Mouse (Mus musculus) midbrain, embryonic 12.5 days (tissue): Measurements from ENCODE around the gene Ovca2. TPM values are rescaled to one million over a fixed set of nuclear protein-coding genes. Genes with fewer than 3 reads are reported as not detected.

ENCODE experiments used
- ATAC-seq: fragments of 200-750 bp; cut with Nextera tagmentation; 2 replicates; pipeline ENCODE4 v1.8.0; 2017; ENCODE audit warnings: low read depth, moderate TSS enrichment, moderate library complexity; ENCODE audit not compliant: low FRiP score
- H3K27ac ChIP-seq: fragments of 300-500 bp; sonication (generic); replicated peaks from 2 replicates; pipeline ENCODE4 v1.5.1; 2016; ENCODE audit warnings: mild to moderate bottlenecking
- H3K27me3 ChIP-seq: fragments of 300-500 bp; sonication (generic); 2 replicates; pipeline ENCODE4 v1.6.1; 2016; ENCODE audit warnings: mild to moderate bottlenecking
- H3K36me3 ChIP-seq: fragments of 300-500 bp; sonication (generic); 2 replicates; pipeline ENCODE4 v1.6.1; 2016
- H3K4me1 ChIP-seq: fragments of 300-500 bp; sonication (generic); 2 replicates; pipeline ENCODE4 v1.6.1; 2016
- H3K4me2 ChIP-seq: fragments of 300-500 bp; sonication (generic); replicated peaks from 2 replicates; pipeline ENCODE4 v1.6.1; 2016; ENCODE audit warnings: mild to moderate bottlenecking, moderate library complexity
- H3K4me3 ChIP-seq: fragments of 300-500 bp; sonication (generic); 2 replicates; pipeline ENCODE4 v1.5.1; 2016; ENCODE audit warnings: mild to moderate bottlenecking
- H3K9ac ChIP-seq: fragments of 300-500 bp; sonication (generic); replicated peaks from 2 replicates; pipeline ENCODE4 v1.6.1; 2016; ENCODE audit warnings: mild to moderate bottlenecking, moderate library complexity
- H3K9me3 ChIP-seq: fragments of 300-500 bp; sonication (generic); 2 replicates; pipeline ENCODE4 v1.6.1; 2016; ENCODE audit warnings: mild to moderate bottlenecking
- WGBS: fragments of 180-500 bp; shearing (Covaris S2); methylation state at CpG from one replicate; pipeline ENCODE4 v1.1.7; 2016; 5-methylcytosine and 5-hydroxymethylcytosine counted together
- microRNA counts: library from miRNA; unstranded; fragments of <30 nt; microRNA quantifications from one replicate; lab custom pipeline; 2017
- microRNA-seq: library from miRNA; unstranded; fragments of <30 nt; microRNA quantifications from one replicate; pipeline ENCODE4, GENCODE M21; 2017
- polyA plus RNA-seq: library from polyadenylated mRNA; unstranded; fragments of >200 nt; fragmentation: Nextera tagmentation; extraction: Ambion mirVana; gene quantifications from 2 replicates; pipeline ENCODE4 v1.2.1, GENCODE M21; 2016

Gene Ovca2
- polyA plus RNA-seq, 1 experiment from 2014 or later: 23.2 TPM

- no peaks in the 10 kb centered on the region for H3K9me3 ChIP-seq
- no peak overlapping the region for H3K27ac ChIP-seq
- no peak overlapping the region for H3K9ac ChIP-seq
- H3K36me3 ChIP-seq: no peaks in the 10 kb centered on the region
- no peak overlapping the region for H3K4me3 ChIP-seq
- 84% methylated on average over 4 of the region's 4 CpGs for WGBS
- peaks cover 10% of the 10 kb centered on the region; the same call in 1 of the 2 replicates for H3K4me1 ChIP-seq
- no peak overlapping the region for H3K4me2 ChIP-seq
- ATAC-seq: no peak
- H3K27me3 ChIP-seq: no peaks in the 10 kb centered on the region
Measured at GRCm38 (mm10) chr11:75131300-75131699, 47.3 kb downstream of the Ovca2 start.

GRCm38 (mm10) chr11:75129481-75129880, 49.2 kb downstream of the Ovca2 start:
- 98% methylated on average over 6 of the region's 6 CpGs for WGBS
- H3K4me2 ChIP-seq: no peak overlapping the region
- H3K27me3 ChIP-seq: no peaks in the 10 kb centered on the region
- ATAC-seq: no peak
- H3K9me3 ChIP-seq: no peaks in the 10 kb centered on the region
- no peak overlapping the region for H3K4me3 ChIP-seq
- H3K9ac ChIP-seq: no peak overlapping the region
- H3K4me1 ChIP-seq: peaks cover 10% of the 10 kb centered on the region; the same call in 1 of the 2 replicates
- no peaks in the 10 kb centered on the region for H3K36me3 ChIP-seq
- H3K27ac ChIP-seq: no peak overlapping the region

- WGBS: 96% methylated on average over 3 of the region's 3 CpGs
- H3K4me3 ChIP-seq: no peak overlapping the region
- no peak overlapping the region for H3K4me2 ChIP-seq
- H3K4me1 ChIP-seq: no peaks in the 10 kb centered on the region
- H3K9ac ChIP-seq: no peak overlapping the region
- no peaks in the 10 kb centered on the region for H3K9me3 ChIP-seq
- no peaks in the 10 kb centered on the region for H3K36me3 ChIP-seq
- no peak for ATAC-seq
- no peaks in the 10 kb centered on the region for H3K27me3 ChIP-seq
- H3K27ac ChIP-seq: no peak overlapping the region
Measured at GRCm38 (mm10) chr11:75126384-75126783, 52.3 kb downstream of the Ovca2 start.

MicroRNAs encoded within 50 kb of the gene (microRNA counts, 519-probe panel; counts per million panel counts)
- microRNA mmu-miR-132 (lab: Ali Mortazavi, UCI) (4,580 counts per million, percentile 34 among the panel's probes with 10 or more counts), microRNA mmu-miR-212 (lab: Ali Mortazavi, UCI) (not detected)

Small RNA genes lying within 50 kb of the gene (microRNA-seq; reads per million reads assigned to microRNA genes)
- gene Mir132 (206 reads per million, percentile 61 among the genes with 10 or more reads in this experiment), gene Mir212 (23.5 reads per million, percentile 34 among the genes with 10 or more reads in this experiment)

Other genes starting within 250 kb of the Ovca2 start
- 3.7 and 4.8 TPM in 2 replicates for gene Hic1, start 9.3 kb downstream of the Ovca2 start, polyA plus RNA-seq
- 15.8 and 17.6 TPM in 2 replicates for gene Dph1, start 12.4 kb upstream of the Ovca2 start, polyA plus RNA-seq
- gene Rtn4rl1, start 14.9 kb upstream of the Ovca2 start, polyA plus RNA-seq: 9.3 and 10.2 TPM in 2 replicates
- gene Rpa1, start 169.5 kb upstream of the Ovca2 start, polyA plus RNA-seq: 107 and 110 TPM in 2 replicates
- gene Smyd4, start 169.6 kb upstream of the Ovca2 start, polyA plus RNA-seq: 16.3 and 16.6 TPM in 2 replicates
- 45.8 and 73.3 TPM in 2 replicates for gene Serpinf1, start 243.9 kb upstream of the Ovca2 start, polyA plus RNA-seq